Mouse (Mus musculus) cerebellum, adult 11 months (tissue): ENCODE measurements around the gene Pvalb.

Experiments
- DNase-seq: peaks from one replicate; pipeline ENCODE4 v3.0.0; 2022

Pvalb gene

DNA sequence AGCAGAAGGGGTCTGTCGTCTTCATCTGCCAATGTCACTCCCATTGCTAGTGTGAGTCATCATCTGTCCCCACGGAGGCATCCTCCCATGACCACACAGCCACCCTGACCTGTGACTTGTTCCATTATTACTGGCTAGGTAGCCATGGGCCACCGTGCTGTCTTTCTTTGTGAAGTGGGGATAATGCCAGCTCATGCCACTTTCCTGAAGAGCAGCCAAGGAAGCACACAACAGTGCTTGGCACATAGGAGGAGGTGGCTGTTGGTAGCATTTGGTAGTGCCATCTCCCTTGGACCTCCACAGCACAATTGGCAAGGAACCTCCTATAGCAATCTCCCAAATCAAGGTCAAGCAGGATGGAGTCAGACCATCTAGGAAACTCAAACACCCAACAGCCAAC lies 11.9 kb downstream of the Pvalb start:
- no peak for DNase-seq

DNA sequence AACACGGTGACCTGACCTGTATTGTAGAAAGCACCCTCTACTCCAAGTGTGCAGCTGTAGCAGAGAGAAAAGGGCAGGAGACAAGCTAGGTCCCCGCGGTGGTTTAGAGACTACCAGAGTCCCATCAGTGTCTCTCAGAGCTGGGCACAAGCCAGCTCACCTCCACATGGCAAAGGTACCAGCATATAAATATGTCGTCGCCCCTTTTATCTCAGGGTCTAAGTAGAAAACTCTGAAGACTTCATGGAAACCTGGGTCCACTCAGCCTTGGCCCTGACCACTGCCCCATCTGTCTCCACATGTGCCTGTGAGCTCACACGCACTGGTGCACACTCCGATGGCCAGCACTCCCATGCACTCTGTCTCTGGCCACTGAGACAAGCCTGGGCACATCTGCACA lies 16.6 kb downstream of the Pvalb start:
- no peak for DNase-seq

DNA sequence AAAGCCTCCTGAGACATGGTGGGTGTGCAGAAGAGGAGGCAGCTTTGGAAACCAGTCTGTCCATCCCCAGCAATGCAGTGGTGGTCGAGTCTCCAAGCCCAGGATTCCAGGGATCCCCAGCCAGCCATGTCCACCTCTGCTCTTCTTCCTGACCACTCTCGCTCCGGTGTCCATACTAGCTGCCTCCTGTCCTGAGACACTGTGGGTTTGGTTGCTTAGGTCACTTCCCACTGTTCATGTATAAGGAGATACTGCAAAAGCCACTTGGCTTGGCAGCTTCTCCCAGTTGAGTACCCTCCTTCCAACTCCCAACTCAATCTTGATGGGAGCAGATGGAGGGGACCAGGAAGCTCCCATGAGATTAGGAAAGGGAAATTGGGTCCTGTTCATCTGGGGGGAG lies 17.7 kb downstream of the Pvalb start:
- no peak for DNase-seq

DNA sequence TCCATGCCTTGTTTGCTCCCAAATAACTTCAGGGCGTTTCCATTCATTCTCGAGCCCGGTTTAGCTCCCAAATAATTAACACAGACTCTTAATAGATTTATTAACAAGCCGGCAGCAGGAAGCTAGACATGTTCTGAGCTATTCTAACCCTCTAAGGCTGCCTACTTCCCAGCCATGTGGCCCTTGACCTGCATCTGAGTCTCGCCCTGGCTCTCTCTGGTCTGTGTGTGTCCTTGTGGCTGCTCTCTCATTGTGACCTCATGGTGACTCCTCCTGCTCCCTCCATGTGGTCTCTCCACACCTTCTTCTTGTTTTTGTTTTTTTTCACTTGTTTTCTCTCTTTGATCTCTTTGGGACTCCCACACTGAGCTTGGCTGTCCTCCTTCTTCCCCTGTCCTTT lies 19.3 kb downstream of the Pvalb start:
- DNase-seq = no peak

DNA sequence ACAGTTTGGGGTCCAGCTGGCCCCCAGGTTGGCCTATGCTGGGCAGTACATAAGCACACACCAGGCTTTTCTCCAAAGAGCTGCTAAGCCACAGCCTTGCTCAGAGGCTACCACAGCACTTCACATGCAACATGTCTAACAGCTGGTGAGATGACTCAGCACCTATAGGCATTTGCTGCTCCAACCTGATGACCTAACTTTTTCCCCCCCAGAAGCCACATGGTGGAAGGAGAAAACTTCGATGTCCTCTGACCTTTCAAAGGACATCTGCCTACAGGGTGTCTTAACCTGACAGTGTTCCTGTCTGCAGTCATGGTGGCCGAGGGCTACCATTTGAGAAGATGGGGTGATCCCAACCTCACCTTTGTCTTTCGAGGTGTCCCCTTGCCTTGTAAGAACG lies 20.6 kb downstream of the Pvalb start:
- no peak for DNase-seq

DNA sequence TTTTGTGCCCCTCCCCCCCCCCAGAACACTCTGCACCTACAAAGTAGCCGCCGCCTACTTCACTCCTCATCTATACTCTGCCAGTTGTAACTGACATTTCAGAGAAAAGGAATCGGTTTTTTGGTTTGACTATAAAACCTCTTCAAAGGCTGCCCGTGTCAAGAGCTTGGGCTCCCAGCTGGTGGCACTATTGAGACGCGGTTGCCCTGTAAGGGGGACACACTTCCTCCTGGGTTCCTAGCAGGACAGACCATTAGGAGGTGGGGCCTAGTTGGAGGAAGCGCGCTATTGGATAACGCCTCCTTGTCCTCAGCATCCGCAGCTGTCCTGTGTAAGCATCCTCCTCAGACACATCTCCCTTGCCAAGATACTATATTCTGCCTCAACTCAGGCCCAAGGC lies 21.3 kb downstream of the Pvalb start:
- DNase-seq = no peak

DNA sequence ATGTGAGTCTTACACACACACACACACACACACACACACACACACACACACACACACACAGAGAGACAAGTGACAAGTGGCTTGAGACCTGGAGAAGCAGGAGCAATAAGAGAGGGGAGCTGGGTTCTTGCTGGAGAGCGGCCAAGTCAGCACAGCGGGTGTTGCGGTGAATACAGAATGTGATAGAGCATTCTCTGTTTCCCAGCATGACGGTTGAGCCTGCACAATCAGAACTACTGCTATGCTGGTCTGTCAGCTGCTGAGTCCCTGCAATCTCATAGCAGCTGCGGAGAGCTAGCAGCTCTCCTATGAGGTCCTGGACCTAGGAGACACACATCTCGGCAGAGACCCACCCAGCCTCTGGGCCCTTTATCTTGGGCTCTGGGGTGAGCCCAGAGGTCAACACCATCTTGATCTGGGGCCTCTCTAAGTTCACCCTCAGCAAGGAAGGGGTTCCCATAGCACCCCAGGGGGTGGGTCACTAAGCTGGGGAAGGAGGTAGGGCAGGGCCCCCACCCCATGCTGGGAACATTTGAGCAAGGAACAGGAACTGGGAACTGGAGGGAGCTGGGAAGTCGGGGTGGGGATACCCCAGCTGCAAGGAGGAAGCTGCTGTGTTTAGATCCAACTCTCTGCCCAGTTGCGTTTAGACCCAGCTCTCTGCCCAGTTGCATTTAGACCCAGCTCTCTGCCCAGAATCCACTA lies 24.3 kb downstream of the Pvalb start:
- DNase-seq = no peak

DNA sequence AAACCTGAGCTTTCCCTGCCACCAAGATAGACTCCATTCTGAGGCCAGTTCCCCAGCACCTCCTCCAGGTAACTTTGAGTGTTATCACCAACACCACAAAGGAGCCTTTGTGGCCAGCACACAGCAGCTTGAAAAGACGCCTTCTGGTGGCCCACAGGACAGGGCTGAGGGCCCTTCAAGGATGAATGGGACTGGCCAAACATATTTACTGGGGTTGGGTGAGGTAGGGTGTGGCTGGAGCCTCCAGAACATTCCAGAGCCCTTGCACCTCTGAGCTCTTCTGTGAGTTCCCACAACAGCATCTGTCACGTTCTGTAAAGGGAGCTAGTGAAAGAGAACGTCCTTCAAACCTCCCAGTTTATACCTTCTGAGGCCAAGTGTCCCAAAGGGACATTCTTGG lies 26.4 kb downstream of the Pvalb start:
- no peak for DNase-seq

DNA sequence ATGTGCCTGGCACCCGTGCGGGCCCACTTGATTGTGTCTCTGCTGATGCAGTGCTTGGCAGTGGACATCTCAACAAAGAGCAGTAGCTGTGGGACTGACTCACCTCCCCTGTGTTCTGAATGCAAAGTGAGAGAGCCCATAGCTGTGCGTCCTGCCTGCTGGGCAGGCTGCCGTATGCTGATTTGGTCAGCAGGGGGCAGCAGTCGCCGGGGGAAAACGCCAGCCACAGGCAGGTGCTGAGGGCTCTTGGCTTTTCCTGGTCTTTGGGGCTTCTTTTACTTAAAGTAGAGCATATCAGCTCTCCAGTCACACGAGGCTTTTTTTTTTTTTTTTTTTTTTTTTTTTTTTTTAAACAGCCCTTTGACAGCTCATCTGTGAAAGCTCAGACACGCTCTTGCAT lies 27.8 kb downstream of the Pvalb start:
- peak; percentile 79 for DNase-seq

DNA sequence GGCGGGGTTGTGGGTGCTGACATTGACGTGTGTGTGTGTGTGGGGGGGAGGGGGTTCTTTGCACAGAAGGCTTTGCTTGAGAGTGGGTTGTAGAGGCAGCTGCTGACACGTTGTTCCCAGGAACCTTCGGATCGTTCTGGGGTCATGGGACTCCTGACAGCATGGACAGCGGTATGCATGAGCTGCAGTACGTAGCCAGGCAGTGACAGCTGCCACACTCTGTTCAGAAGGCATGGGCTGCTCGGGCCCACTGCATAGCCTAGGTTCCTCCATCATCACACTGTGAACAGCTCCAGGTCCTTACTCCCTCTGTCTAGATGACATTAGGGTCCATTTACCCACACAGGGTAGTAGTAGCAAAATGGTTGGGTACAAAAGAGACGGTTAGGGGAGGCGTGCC lies 28.9 kb downstream of the Pvalb start:
- no peak for DNase-seq

DNA sequence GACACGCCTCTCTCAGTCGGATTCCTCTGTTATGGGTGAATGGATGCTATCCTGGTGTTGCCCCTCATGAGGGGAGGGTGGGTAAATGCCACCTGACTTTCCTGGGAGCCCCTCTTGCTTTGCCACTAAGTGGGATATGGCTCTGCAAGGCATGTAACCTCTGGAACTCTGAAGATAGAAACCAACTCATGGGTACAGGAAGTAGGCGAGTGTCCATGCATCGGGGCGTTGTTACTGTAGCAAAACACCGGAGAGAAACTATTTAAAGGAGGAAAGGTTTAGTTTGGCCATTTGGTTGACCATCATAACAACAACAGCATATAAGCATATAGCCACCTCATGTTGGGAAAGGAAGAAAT lies 31.3 kb downstream of the Pvalb start:
- no peak for DNase-seq

DNA sequence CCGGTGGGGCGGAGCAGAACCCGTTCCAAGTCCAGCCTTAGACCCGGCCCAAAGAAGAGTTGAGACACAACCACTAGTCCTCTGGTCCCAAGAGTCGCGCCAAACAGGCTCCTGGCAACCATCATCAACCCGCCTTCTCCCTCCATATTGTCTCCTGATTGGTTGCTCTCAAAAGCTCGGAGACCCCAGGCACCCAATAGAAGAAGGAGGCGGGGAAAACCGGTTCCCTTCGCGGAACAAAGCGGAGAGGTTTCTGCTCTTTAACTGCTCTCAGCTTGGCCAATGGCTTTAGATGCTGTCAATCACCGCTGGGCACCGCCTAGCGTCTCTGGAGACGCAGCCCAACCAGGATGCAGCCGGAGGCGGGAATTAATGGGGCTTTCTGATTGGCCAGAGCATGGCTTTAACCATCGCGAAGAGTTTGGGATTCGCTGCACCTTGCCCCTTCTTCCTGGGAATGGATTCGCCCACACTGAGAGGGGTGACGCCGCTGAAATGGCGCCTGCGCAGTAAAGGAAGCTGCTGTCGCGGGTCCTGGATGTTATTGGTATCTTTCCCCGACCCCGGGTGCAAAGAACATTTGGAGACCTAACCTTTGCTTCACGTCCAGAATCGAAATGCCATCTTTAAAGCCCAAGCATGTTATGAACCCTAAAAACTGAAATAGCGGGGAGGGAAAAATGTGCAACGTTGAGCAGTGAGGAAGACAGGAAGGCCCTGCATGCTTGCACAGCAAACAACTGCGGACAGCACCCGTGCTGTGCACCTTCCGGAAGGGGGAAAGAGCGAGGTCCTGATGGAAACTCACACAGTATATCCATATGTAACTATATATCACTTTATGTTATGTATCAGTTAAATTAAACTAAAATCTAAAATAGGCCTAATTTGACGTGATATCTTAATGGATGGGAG lies 32.0 kb downstream of the Pvalb start, which contains the start of gene Ift27:
Ift27 (minus strand) TSS at position 136 of the 915 bp plus-strand sequence.
- DNase-seq = peak; percentile 98

DNA sequence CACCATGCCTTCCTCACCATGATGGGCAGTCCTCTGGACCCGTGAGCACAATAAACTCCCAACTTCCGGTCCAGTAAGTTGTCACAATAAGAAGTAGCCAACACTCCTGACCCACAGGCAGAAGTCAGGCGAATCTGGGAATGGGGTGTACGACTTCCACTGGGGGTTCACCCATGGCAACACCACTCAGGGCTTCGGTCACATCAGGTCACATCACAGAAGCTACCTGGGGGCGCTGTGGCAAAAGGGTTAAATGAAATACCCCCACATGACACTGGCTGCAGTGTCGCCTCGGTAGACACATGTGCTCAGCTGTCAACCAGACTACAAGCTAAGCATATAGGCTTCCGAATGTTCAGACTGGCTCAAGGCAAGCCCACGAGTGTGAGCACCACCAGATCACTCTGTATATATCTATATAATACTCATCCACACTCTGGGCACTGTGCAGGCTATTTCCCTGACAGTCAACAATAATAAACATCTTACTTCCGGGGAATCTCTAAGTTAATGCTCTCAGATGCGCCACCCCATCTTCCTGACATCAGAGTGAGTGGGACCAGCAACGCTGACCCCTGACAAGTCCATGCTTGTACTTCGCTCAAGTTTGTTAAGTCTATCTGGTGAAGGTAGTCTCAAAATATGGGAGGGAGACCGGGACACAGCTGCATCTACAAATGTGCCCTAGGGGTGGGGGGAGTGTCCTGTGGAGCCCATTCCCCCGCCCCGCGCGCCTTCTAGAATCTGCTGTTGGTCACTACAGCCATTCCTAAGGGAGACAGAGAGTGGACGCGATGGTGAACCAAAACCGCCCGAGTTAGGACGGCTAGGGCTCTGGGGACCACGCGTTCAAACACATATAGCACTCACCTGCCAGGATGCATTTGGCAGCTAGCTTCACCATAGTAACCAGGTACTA lies 33.0 kb downstream of the Pvalb start:
- no peak for DNase-seq

DNA sequence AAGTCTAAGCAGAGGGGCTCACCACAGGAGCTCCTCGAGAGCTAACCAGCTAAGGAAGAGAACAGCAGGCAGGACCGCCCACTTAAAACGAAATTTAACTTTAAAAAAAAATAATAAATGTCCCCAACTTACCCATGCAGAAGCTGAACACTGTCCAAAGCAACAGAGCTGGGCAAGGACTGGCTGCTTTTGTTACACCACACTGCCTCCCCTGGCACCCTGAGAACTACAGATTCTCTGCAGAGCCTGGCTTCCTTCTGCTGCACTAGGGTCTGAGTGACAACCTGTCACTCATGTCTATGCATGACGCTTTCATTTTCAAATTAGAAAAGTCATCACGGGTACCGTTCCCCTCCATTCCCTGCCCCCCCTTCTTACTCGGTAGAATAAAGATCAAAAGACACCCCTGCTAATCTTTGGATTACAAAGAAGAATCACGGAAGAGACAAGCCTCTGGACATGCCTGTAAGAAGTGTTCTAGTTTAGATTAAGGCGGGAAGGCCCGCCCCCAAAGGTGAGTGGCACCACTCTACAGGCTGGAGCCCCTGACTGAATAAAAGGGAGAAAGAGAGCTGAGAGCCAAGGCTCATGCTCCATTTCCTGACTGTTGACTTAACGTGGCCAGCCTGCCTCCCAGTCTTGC lies 33.8 kb downstream of the Pvalb start:
- no peak for DNase-seq

DNA sequence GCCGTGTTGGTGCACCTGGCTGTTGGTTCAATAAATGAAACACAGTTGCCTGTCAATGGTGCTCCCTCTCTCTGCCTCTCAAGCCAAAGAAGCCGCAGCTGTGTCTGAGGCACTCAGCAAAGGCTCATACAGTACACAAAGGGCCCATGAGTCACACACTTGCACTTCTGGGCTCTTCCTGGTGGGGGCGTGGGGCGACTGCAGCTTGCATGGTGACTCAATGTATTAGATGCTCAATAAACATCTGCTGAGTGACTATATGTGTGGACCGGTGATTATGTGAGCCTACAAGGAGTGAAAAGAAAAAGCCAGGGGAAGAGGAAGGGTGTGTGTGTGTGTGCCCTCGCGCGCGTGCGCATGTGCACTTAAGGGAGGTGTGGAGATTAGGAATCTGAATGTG lies 34.5 kb downstream of the Pvalb start:
- no peak for DNase-seq

DNA sequence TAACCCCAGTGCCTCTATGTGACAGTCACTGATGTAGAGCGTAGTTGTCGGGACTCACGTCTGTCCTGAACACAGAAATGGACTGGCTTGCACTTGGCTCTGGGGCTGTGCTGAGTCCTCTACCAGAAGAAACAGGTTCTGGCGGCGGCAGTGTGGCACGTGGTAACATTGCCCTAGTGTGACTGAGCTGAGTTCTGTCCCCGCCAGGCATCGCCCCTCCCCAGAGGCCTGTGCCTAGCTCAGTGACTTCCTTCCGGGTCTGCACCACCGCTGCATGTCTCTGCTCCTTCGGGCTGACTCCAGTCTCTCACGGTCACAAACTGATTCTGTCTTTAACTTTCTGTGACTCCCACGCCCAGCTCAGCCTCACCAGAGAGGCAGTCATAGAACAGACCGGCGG lies 35.5 kb downstream of the Pvalb start:
- DNase-seq = no peak

DNA sequence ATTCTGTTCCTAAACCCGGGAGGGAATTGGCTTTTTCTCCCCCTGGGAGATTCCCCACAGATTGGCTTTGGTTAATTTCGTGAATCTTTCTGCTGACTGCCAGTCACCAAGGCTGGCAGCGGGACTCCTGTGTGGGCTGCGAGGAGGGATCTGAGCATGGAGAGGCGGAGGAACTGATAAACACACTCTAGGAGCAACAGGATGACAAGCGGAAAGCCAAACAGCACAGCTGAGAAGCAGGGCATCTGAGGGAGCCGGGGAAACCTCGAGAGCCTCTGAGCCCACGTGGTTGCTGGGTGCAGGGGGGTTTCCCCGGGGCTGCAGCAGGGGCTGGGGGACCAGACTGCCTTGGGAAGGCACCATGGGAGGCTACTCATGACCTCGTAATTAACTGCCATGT lies 36.6 kb downstream of the Pvalb start:
- no peak for DNase-seq

DNA sequence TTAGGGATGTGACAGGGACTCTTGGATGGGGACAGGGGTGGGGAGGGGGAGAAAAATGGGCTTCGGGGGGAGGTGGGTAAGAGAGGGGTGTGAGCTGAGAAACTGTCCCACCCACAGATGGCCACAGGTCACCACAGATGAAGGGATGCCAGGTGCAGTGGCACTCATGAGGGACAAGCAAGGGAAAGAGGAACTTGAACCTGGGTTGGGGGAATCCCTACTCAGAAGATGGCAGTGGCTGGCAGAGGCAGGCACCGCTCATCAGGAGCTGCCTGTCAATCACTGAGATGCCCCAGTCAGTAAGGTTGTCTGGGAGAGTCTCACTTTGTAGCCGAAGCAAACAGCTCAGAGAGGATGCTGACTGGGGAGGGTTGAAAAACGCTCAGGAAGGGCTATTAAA lies 40.9 kb downstream of the Pvalb start:
- DNase-seq = no peak

DNA sequence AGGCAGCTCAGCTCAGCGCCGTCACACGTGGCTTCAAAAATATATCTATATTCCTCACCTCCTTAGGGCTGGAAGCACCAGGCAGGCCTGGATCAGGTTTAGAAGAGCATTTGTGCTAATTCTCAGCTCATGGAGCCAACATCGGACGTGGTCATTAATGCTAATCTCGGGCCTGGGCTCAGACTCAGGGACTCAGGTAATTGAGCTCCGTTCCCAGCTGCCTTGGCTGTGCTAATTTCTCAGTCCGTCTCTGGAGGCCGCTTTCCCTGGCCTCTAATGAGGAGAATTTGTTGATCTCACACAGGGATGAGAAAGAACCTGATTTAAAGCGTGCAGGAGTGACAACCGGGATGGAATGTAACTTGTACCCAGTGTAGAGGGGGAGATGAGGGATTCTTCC lies 41.7 kb downstream of the Pvalb start:
- no peak for DNase-seq

DNA sequence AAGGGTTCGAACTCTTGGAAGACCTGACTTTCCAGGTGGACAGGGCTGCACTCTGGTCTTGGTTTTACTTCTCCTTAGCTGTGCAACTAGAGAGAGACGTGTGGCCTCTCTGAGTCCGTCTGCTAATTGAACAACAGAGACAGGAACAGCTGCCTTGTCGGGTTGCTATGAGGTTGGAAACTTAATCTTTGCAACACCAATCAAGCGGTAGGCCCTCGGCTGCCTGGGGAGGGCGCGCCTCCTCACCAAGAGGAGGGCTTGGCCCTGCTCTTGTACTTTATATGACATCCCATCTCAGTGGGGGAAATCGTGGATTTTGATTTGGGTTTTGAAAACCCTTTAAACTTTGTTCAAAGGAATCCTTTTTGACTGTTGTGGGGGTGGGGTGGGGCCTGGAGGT lies 44.3 kb downstream of the Pvalb start:
- no peak for DNase-seq

DNA sequence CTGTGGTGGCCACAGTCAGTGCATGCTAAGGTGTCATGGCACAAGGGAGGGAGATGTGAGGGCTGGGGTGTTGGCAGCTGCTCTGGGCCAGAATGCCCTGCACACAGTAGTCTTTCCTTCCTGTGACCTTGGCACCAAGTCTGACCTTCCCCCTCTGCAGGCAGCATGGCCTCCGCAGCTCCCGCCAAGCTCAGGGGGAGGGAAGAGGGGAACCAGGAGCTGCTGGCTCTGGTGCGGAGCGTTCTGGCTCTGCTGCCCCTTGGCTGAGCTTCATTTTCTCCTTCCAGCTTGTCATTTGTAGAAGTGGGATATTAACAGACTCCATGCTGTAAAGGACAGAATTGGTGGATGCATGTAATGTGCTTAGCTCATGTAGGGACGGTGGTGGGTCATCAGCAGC lies 47.9 kb downstream of the Pvalb start:
- no peak for DNase-seq

DNA sequence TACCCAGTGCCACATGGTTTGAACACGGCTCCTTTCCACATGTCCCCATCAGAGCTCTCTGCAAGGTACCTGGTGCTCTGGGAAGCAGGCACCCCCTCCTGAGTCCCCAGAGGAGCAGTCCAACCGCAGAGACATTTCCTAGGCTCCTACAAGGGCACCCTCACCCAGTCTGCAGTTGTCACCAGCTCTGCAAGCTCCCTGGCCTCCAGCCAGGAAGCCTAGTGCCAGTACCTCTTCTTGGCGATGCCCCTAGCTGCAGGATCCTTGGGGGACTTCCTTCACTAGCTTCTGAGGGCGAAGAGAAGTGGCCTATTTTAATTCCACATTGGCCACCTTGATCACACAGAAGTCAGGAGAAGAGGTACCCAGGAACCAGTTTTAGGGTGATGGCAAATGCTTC lies 48.4 kb downstream of the Pvalb start:
- no peak for DNase-seq

DNA sequence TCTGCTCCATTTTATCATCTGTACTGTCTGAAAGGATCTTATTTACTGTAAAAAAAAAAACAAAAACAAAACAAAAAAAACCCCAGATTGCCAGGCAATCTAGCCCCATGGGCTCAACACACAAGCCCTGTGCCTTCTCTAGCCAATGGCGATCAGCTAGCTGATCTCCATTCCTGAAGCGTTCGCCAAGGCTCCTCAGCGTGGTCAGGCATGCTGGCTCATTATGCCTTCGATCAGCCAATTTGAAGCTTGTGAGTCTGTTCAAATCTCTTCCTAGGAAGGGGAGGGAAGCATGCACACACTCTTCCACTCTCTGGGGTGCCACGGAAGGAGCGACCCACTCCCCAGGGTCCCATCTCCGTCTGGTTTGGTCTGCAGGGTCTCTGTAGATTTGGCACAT lies 48.9 kb downstream of the Pvalb start:
- no peak for DNase-seq
